Mouse (Mus musculus) neural tube, embryonic 11.5 days (tissue): ENCODE measurements around the gene Olfr804. TPM values are rescaled to one million over a fixed set of nuclear protein-coding genes. Genes with fewer than 3 reads are reported as not detected.

Experiments
- ATAC-seq: fragments of 200-750 bp; cut with Nextera tagmentation; 2 replicates; pipeline ENCODE4 v1.8.0; 2017; ENCODE audit warnings: moderate number of reproducible peaks, mild to moderate bottlenecking, moderate TSS enrichment, moderate library complexity; ENCODE audit not compliant: insufficient read depth, low FRiP score, low TSS enrichment
- DNase-seq: peaks from one replicate; pipeline ENCODE4 v3.0.0-alpha.2; 2015; ENCODE audit warnings: low spot score
- H3K27ac ChIP-seq: fragments of 300-500 bp; sonication (generic); 2 replicates; pipeline ENCODE4 v1.5.1; 2014; ENCODE audit warnings: low read depth, mild to moderate bottlenecking, low read length
- H3K27me3 ChIP-seq: fragments of 300-500 bp; sonication (generic); 2 replicates; pipeline ENCODE4 v1.6.1; 2014; ENCODE audit warnings: mild to moderate bottlenecking, low read length, mixed read lengths; ENCODE audit not compliant: control insufficient read depth, insufficient read depth
- H3K36me3 ChIP-seq: fragments of 300-500 bp; sonication (generic); 2 replicates; pipeline ENCODE4 v1.6.1; 2014; ENCODE audit warnings: mild to moderate bottlenecking, low read length, moderate library complexity, mixed read lengths; ENCODE audit not compliant: control insufficient read depth, insufficient read depth
- H3K4me1 ChIP-seq: fragments of 300-500 bp; sonication (generic); 2 replicates; pipeline ENCODE4 v1.6.1; 2014; ENCODE audit warnings: low read length, mixed read lengths; ENCODE audit not compliant: control insufficient read depth, insufficient read depth
- H3K4me2 ChIP-seq: fragments of 300-500 bp; sonication (generic); 2 replicates; pipeline ENCODE4 v1.6.1; 2014; ENCODE audit warnings: low read depth, mild to moderate bottlenecking, moderate library complexity
- H3K4me3 ChIP-seq: fragments of 300-500 bp; sonication (generic); 2 replicates; pipeline ENCODE4 v1.5.1; 2014; ENCODE audit warnings: low read depth, low read length
- H3K9ac ChIP-seq: fragments of 300-500 bp; sonication (generic); 2 replicates; pipeline ENCODE4 v1.6.1; 2014; ENCODE audit warnings: mild to moderate bottlenecking, low read length
- H3K9me3 ChIP-seq: fragments of 300-500 bp; sonication (generic); 2 replicates; pipeline ENCODE4 v1.6.1; 2016; ENCODE audit warnings: low read length; ENCODE audit not compliant: control insufficient read depth
- WGBS: fragments of 180-500 bp; shearing (Covaris S2); extraction: QIAGEN DNeasy Blood & Tissue Kit; methylation state at CpG from one replicate; pipeline ENCODE4 v1.1.7; 2014; 5-methylcytosine and 5-hydroxymethylcytosine counted together
- polyA plus RNA-seq: library from polyadenylated mRNA; unstranded; fragments of >200 nt; fragmentation: Nextera tagmentation; extraction: Ambion mirVana; gene quantifications from 2 replicates; pipeline ENCODE4 v1.2.1, GENCODE M21; 2014

Gene Olfr804
- polyA plus RNA-seq: not detected in 2 replicates

GRCm38 (mm10) chr10:129702910-129703309 lies at the start of gene Olfr804:
TSS of gene Olfr804 (plus strand) at chr10:129703210.
- Histone ChIP-seq H3K9me3 (no peaks in the 10 kb centered on the region), H3K4me1 (no peaks in the 10 kb centered on the region), H3K4me3 (no peak within 1 kb of the TSS), H3K4me2 (no peak within 1 kb of the TSS), H3K27ac (no peak within 1 kb of the TSS), H3K36me3 (no peaks in the 10 kb centered on the region), H3K27me3 (no peaks in the 10 kb centered on the region), H3K9ac (no peak within 1 kb of the TSS)
- ATAC-seq (no peak), DNase-seq (no peak)

DNA sequence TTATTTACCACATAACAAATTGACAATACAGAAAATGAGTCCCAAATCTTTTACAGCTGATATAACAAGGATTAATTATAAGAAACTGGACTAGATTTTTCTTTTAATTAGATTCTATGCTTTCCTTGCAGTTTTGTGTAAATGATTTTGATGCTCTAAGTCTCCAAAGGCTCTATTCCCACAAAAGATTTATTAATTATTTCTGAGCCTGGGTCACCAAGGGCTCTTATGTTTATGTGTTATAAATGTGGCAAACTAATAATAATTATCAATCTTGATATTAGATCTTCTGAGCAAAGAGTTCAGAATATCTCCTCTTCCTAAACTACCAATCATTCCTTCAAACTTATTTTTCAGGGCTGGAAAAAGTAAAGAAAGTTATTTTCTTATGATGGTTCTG lies 45.6 kb upstream of the Olfr804 start, which contains the start of gene Olfr800:
TSS of gene Olfr800 (plus strand) at position 301 of the 400 bp plus-strand sequence.
- H3K9ac ChIP-seq: no peak within 1 kb of the TSS
- ATAC-seq (no peak), DNase-seq (no peak)
- no peaks in the 10 kb centered on the region for H3K9me3 ChIP-seq
- H3K4me2 ChIP-seq: no peak within 1 kb of the TSS
- no peak within 1 kb of the TSS for H3K4me3 ChIP-seq
- no peaks in the 10 kb centered on the region for H3K4me1 ChIP-seq
- no peaks in the 10 kb centered on the region for H3K27me3 ChIP-seq
- no peak within 1 kb of the TSS for H3K27ac ChIP-seq
- H3K36me3 ChIP-seq: no peaks in the 10 kb centered on the region

DNA sequence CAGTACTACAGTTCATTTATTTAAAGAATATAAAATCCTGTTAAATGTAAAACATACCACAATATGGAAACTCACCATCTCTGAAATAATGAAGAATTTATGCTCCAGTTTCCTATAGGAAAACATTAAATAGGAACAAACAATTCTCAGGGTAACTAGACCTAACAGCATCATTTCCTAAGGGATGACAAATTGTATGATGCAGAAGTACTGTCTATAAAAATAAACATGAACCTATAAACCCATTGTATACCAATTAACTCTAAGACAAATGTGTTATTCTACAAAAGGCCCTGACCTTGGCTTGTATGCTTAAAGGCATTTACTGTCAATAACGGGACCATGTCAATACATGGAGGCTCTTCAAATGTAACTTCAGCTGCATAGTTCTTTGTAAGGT lies 29.2 kb upstream of the Olfr804 start, which contains the start of gene Olfr801:
TSS of gene Olfr801 (minus strand) at position 101 of the 400 bp plus-strand sequence.
- no peak for DNase-seq
- H3K36me3 ChIP-seq: no peaks in the 10 kb centered on the region
- WGBS: 81% methylated on average over 1 of the region's 1 CpGs

GRCm38 (mm10) chr10:129688069-129688468 lies 14.9 kb upstream of the Olfr804 start, which contains the start of gene Olfr802:
TSS of gene Olfr802 (minus strand) at chr10:129688169.
- H3K4me2 ChIP-seq: no peak within 1 kb of the TSS
- no peaks in the 10 kb centered on the region for H3K27me3 ChIP-seq
- DNase-seq (no peak), ATAC-seq (no peak)
- no peak within 1 kb of the TSS for H3K4me3 ChIP-seq
- 68% methylated on average over 1 of the region's 1 CpGs for WGBS
- H3K9me3 ChIP-seq: no peaks in the 10 kb centered on the region
- no peaks in the 10 kb centered on the region for H3K36me3 ChIP-seq
- no peak within 1 kb of the TSS for H3K27ac ChIP-seq
- no peaks in the 10 kb centered on the region for H3K4me1 ChIP-seq
- H3K9ac ChIP-seq: no peak within 1 kb of the TSS

More for the DNA sequence above, 29.2 kb upstream of the Olfr804 start, which contains the start of gene Olfr801:
- Histone ChIP-seq H3K4me1 (no peaks in the 10 kb centered on the region), H3K27me3 (no peaks in the 10 kb centered on the region), H3K9ac (no peak within 1 kb of the TSS), H3K9me3 (no peaks in the 10 kb centered on the region), H3K4me2 (no peak within 1 kb of the TSS), H3K27ac (no peak within 1 kb of the TSS), H3K4me3 (no peak within 1 kb of the TSS)
- ATAC-seq: no peak

DNA sequence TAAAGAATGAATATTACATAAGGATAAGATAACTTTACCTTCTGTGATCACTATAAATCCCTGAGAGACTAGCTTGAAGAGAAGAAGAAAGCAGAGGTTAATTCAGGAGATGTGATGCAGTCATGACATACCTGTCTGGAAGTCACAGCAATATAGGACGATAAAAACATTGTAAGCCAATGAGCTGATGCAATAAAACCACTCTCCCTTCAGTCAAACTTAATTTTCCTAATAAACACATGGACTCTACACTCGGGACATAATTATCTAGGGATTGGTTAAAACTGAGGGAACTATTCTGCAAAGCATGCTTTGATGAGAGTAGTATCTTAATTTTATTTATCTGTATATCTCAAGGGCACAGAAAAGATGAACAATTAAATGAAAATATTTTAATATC lies 8.8 kb upstream of the Olfr804 start, which contains the start of gene Olfr803:
TSS of gene Olfr803 (minus strand) at position 101 of the 400 bp plus-strand sequence.
- Histone ChIP-seq H3K27ac (no peak within 1 kb of the TSS), H3K27me3 (no peaks in the 10 kb centered on the region), H3K4me2 (no peak within 1 kb of the TSS), H3K4me3 (no peak within 1 kb of the TSS), H3K36me3 (no peaks in the 10 kb centered on the region), H3K4me1 (no peaks in the 10 kb centered on the region), H3K9ac (no peak within 1 kb of the TSS), H3K9me3 (no peaks in the 10 kb centered on the region)
- ATAC-seq: no peak
- WGBS: 83% methylated on average over 2 of the region's 2 CpGs
- DNase-seq: no peak

DNA sequence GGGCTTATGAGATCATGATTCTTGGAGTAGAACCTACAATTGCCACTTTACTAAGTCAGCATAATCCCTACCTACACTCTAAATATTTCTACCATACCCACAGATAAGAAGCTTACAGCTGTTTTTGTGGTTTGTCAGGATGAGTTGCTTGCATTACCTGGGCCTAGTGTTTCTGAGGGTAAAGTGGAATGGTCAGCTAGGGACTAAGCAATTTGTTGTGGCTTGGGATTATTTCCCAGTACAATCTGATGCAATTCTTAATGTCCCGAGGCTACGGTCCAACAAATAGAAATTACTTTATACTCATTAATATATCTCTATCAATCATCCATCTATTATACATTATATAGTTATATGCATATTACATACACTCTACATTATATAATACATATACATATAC lies 26.3 kb downstream of the Olfr804 start, which contains the start of gene Olfr805:
TSS of gene Olfr805 (minus strand) at position 101 of the 400 bp plus-strand sequence.
- no peak within 1 kb of the TSS for H3K4me3 ChIP-seq
- H3K27ac ChIP-seq: no peak within 1 kb of the TSS
- H3K9ac ChIP-seq: no peak within 1 kb of the TSS
- H3K36me3 ChIP-seq: no peaks in the 10 kb centered on the region
- WGBS: 93% methylated on average over 2 of the region's 2 CpGs
- H3K9me3 ChIP-seq: no peaks in the 10 kb centered on the region
- no peaks in the 10 kb centered on the region for H3K27me3 ChIP-seq
- no peak for DNase-seq
- H3K4me2 ChIP-seq: no peak within 1 kb of the TSS
- no peak for ATAC-seq
- no peaks in the 10 kb centered on the region for H3K4me1 ChIP-seq

DNA sequence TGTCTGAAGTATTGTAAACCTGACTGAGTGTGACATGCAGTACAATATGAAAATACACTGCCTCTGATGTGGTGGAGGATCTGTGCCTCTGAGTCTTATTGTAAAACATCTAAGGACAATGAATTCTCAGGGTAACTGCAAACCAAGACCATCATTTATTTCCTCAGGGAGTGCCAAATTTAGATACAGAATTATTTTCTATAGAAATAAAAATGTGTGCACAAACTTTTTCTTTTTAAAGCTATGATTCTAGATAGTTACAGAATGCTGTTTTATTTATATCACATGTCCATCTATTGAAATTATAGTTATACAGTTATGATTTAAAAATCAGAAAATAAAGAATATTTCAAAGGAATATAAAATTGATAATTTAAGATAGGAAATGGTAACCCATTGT lies 38.8 kb downstream of the Olfr804 start, which contains the start of gene Olfr806:
TSS of gene Olfr806 (minus strand) at position 101 of the 400 bp plus-strand sequence.
- no peak within 1 kb of the TSS for H3K4me3 ChIP-seq
- H3K9me3 ChIP-seq: no peaks in the 10 kb centered on the region
- H3K9ac ChIP-seq: no peak within 1 kb of the TSS
- H3K27me3 ChIP-seq: no peaks in the 10 kb centered on the region
- H3K4me1 ChIP-seq: no peaks in the 10 kb centered on the region
- DNase-seq (no peak), ATAC-seq (no peak)
- H3K27ac ChIP-seq: no peak within 1 kb of the TSS
- no peak within 1 kb of the TSS for H3K4me2 ChIP-seq
- no peaks in the 10 kb centered on the region for H3K36me3 ChIP-seq

DNA sequence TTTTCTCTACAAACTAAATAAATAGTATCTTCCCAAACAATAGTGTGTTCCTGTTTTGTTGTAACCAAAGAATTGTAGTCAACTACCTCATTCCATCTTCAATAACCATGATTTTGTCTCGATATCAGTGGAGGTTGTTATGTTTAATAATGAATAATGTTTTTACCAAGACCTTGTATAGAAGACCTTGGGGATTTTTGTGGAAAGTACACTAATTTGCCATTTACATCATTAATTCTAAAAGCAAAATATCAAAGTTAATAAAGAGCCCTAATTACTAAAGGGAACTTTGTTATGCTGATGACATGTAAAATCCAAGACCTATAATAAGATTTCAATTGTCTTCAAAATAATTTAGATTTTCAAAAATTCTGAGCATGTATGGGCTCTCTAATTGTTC lies 54.7 kb downstream of the Olfr804 start, which contains the start of gene Olfr807:
TSS of gene Olfr807 (minus strand) at position 101 of the 400 bp plus-strand sequence.
- H3K36me3 ChIP-seq: no peaks in the 10 kb centered on the region
- H3K27ac ChIP-seq: no peak within 1 kb of the TSS
- H3K4me2 ChIP-seq: no peak within 1 kb of the TSS
- no peaks in the 10 kb centered on the region for H3K4me1 ChIP-seq
- no peak within 1 kb of the TSS for H3K4me3 ChIP-seq
- no peaks in the 10 kb centered on the region for H3K9me3 ChIP-seq
- DNase-seq (no peak), ATAC-seq (no peak)
- H3K9ac ChIP-seq: no peak within 1 kb of the TSS
- 90% methylated on average over 1 of the region's 1 CpGs for WGBS
- H3K27me3 ChIP-seq: no peaks in the 10 kb centered on the region
